Mouse (Mus musculus): Measurements from ENCODE around the gene Snrpg. TPM values are rescaled to one million over a fixed set of nuclear protein-coding genes. Genes with fewer than 3 reads are reported as not detected.

Snrpg gene
- polyA plus RNA-seq, 1 experiment from 2014 or later = 510 TPM

DNA sequence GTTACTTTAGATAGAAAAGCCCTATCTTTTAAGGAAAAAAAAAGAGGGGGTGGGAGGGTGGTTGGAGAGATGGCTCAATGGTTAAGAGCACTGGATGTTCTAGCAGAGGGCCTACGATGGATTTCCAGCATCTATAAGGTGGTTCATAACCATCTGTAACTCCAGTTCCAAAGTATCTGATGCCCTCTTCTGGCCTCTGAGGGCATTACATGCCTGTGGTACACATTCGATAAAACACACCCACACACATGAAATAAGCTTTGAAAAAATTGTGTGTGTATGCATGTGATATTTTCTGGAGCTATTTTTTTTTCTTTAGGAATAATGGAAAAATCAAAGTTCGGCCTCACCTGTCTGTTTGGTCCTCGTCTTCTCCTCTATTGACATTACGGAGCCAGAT lies 20.2 kb downstream of the Snrpg start:
- Histone ChIP-seq H3K27ac (no peak overlapping the region), H3K36me3 (peaks cover 74% of the 10 kb centered on the region), H3K4me3 (no peak overlapping the region), H3K27me3 (replicated peaks) (no peaks in the 10 kb centered on the region), H3K4me1 (peaks cover 28% of the 10 kb centered on the region), H3K9me3 (replicated peaks) (no peaks in the 10 kb centered on the region), H3K9ac (no peak overlapping the region), H3K4me2 (no peak overlapping the region)
- no peak for ATAC-seq
- 88% methylated on average over 5 of the region's 5 CpGs for WGBS (ENCODE audit: insufficient replicate concordance)

- peaks cover 59% of the 10 kb centered on the region for H3K36me3 ChIP-seq
- no peak for ATAC-seq
- peaks cover 5% of the 10 kb centered on the region; the same call in 1 of the 2 replicates for H3K27me3 ChIP-seq (replicated peaks)
- H3K9me3 ChIP-seq (replicated peaks) = no peaks in the 10 kb centered on the region
- H3K4me2 ChIP-seq = no peak overlapping the region
- H3K4me3 ChIP-seq = no peak overlapping the region
- no peak overlapping the region for H3K9ac ChIP-seq
- H3K27ac ChIP-seq = no peak overlapping the region
- 77% methylated on average over 1 of the region's 1 CpGs for WGBS (ENCODE audit: insufficient replicate concordance)
- H3K4me1 ChIP-seq = peaks cover 42% of the 10 kb centered on the region
Measured at GRCm38 (mm10) chr6:86393187-86393586, 22.1 kb downstream of the Snrpg start.

- H3K9ac ChIP-seq = no peak overlapping the region
- H3K9me3 ChIP-seq (replicated peaks) = no peaks in the 10 kb centered on the region
- H3K4me2 ChIP-seq = no peak overlapping the region
- no peak for ATAC-seq
- H3K36me3 ChIP-seq = peaks cover 49% of the 10 kb centered on the region
- peaks cover 5% of the 10 kb centered on the region; the same call in 1 of the 2 replicates for H3K27me3 ChIP-seq (replicated peaks)
- 82% methylated on average over 17 of the region's 17 CpGs for WGBS (ENCODE audit: insufficient replicate concordance)
- no peak overlapping the region for H3K4me3 ChIP-seq
- H3K27ac ChIP-seq = no peak overlapping the region
- peaks cover 42% of the 10 kb centered on the region for H3K4me1 ChIP-seq
Measured at GRCm38 (mm10) chr6:86394078-86394720, 23.1 kb downstream of the Snrpg start.

DNA sequence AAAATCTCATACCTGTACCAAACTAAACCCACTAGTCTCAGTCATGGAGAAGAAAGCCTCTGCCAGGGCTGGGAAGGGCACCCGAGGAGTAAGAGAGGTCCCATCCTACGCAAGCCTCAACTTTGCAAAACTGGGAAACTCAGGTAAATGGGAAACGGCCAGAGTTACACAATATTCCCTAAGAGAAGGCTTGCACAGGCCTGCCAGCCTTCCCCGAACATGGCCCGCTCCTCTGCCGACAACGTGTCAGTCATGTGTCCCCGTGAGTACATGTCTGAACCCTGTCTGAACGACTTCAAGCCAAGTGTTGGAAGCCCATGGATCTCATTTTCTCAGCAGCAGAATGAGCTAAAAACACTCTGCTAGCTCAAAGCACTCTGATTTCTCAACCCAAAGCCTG lies 23.9 kb downstream of the Snrpg start:
- Histone ChIP-seq H3K4me1 (peaks cover 42% of the 10 kb centered on the region), H3K36me3 (peaks cover 41% of the 10 kb centered on the region), H3K9me3 (replicated peaks) (no peaks in the 10 kb centered on the region), H3K4me3 (no peak overlapping the region), H3K27ac (no peak overlapping the region), H3K27me3 (replicated peaks) (peaks cover 5% of the 10 kb centered on the region; the same call in 1 of the 2 replicates), H3K9ac (no peak overlapping the region), H3K4me2 (peak overlapping the region; percentile 88)
- WGBS (ENCODE audit: insufficient replicate concordance) = 82% methylated on average over 9 of the region's 9 CpGs
- no peak for ATAC-seq

DNA sequence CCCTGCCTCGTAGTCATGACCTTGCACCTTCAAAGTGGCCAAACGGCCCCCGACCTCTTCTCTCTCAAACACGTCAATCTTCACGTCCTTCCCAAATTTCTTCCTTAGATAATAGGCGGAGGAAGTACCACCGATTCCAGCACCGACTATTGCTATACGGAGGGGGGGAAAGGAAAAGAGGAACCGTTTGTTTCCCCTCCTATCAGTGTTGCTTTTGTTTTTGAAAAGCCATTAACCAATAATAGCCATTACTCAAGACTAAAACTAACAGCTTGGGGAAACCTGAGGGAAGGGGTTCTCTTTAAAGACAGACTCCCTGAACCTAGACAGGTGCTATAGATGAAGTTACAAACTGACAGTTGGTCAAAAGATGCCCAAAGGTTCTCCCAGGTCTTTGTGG lies 24.9 kb downstream of the Snrpg start:
- Histone ChIP-seq H3K4me3 (peak overlapping the region; percentile 84), H3K27me3 (replicated peaks) (peaks cover 5% of the 10 kb centered on the region; the same call in 1 of the 2 replicates), H3K9me3 (replicated peaks) (no peaks in the 10 kb centered on the region), H3K9ac (peak overlapping the region; percentile 81), H3K4me2 (peak overlapping the region; percentile 88), H3K36me3 (peaks cover 31% of the 10 kb centered on the region), H3K4me1 (peaks cover 52% of the 10 kb centered on the region), H3K27ac (peak overlapping the region; percentile 82; the same call in 1 of the 2 replicates)
- 8% methylated on average over 10 of the region's 10 CpGs for WGBS (ENCODE audit: insufficient replicate concordance)
- no peak for ATAC-seq

DNA sequence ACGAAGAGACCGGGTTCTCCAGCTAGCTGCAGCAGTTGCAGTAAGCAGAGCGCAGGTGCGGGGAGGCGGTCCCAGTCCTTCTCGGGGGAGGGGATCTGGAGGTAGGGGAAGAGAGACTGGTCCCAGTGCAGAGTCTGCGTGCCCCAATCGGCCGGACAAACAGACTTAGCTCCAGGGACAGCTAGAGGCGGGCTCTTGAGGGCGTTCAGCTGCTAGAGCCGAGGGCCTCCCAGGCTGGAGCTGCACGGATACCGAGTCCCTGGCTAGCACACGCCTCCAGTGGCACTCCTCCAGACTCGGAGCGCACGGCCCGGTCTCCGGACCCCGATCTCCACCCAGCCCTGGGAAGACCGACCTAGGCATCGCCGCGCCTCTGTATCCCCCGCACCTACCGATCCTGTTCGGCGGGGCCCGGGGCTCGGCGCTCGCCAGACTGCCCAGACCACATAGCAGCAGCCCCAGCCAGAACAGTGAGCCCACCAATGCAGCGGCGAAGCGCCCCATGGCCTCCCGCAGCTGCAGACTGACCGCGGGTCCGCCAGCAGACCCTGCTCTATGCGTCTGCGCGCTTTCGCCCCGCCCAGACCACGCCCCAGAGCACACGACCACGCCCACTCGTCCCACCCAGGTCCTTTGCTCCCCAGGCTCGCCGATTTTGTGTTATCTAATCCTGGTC lies 25.6 kb downstream of the Snrpg start, which contains the start of gene Pcyox1:
Gene Pcyox1 (minus strand): TSS at position 574 of the 676 bp plus-strand sequence.
- WGBS (ENCODE audit: insufficient replicate concordance) = under 1% methylated on average over 51 of the region's 51 CpGs
- H3K9ac ChIP-seq = peak within 1 kb of the TSS; percentile 81
- H3K27me3 ChIP-seq (replicated peaks) = peaks cover 5% of the 10 kb centered on the region; the same call in 1 of the 2 replicates
- H3K4me3 ChIP-seq = peak within 1 kb of the TSS; percentile 84
- peak; percentile 89 for ATAC-seq
- H3K36me3 ChIP-seq = peaks cover 24% of the 10 kb centered on the region
- peaks cover 56% of the 10 kb centered on the region for H3K4me1 ChIP-seq
- peak within 1 kb of the TSS; percentile 82 for H3K27ac ChIP-seq
- H3K9me3 ChIP-seq (replicated peaks) = no peaks in the 10 kb centered on the region
- peak within 1 kb of the TSS; percentile 88 for H3K4me2 ChIP-seq

GRCm38 (mm10) chr6:86397257-86397980 lies 26.3 kb downstream of the Snrpg start:
- Histone ChIP-seq H3K9ac (peak overlapping the region; percentile 81), H3K4me3 (peak overlapping the region; percentile 84), H3K4me1 (peaks cover 57% of the 10 kb centered on the region), H3K27ac (peak overlapping the region; percentile 82), H3K36me3 (peaks cover 17% of the 10 kb centered on the region), H3K9me3 (replicated peaks) (no peaks in the 10 kb centered on the region), H3K27me3 (replicated peaks) (peaks cover 5% of the 10 kb centered on the region; the same call in 1 of the 2 replicates), H3K4me2 (peak overlapping the region; percentile 88)
- ATAC-seq = no peak
- 5% methylated on average over 14 of the region's 14 CpGs for WGBS (ENCODE audit: insufficient replicate concordance)

DNA sequence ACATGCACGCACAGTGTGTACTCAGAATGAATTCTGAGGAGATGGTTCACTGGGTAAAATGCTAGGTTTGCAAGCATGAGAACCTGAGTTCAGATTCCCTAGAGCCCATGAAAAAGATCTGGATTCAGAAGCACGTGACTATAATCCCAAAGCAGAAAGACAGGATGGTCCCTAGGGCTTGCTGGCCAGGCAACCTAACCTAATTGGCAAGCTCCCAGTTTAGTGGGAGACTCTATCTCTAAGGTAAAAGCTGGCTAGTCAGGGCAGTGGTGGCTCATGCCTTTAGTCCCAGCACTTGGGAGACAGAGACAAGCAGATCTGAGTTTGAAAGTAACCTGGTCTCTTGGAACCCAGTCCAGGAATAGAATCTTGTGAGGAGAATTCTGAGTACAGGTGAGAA lies 27.9 kb downstream of the Snrpg start:
- peaks cover 5% of the 10 kb centered on the region; the same call in 1 of the 2 replicates for H3K27me3 ChIP-seq (replicated peaks)
- peaks cover 6% of the 10 kb centered on the region for H3K36me3 ChIP-seq
- no peak overlapping the region for H3K27ac ChIP-seq
- H3K9ac ChIP-seq = no peak overlapping the region
- no peak overlapping the region for H3K4me3 ChIP-seq
- no peaks in the 10 kb centered on the region for H3K9me3 ChIP-seq (replicated peaks)
- ATAC-seq = no peak
- no peak overlapping the region for H3K4me2 ChIP-seq
- 76% methylated on average over 2 of the region's 2 CpGs for WGBS (ENCODE audit: insufficient replicate concordance)
- H3K4me1 ChIP-seq = peaks cover 60% of the 10 kb centered on the region

DNA sequence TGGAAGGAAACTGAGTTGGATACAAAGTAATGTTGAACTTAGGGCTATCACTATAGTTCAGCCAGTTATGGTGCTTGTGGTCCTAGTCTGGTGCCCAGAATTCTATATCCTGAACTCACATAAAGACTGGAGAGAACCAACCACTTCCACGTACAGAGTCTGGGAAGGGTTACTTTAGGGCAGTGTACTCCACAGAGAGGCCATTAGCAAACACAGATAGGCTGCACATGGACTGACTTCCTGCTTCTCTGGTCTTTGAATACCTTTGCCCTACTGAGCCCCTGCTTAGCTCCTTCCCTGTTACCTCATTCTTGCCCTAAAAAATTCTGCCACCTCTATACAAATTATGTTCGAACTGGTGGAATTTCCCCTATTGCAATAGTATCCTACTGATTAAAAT lies 28.9 kb downstream of the Snrpg start:
- H3K9me3 ChIP-seq (replicated peaks) = no peaks in the 10 kb centered on the region
- peaks cover 5% of the 10 kb centered on the region; the same call in 1 of the 2 replicates for H3K27me3 ChIP-seq (replicated peaks)
- no peak overlapping the region for H3K4me3 ChIP-seq
- H3K4me2 ChIP-seq = no peak overlapping the region
- no peak for ATAC-seq
- H3K27ac ChIP-seq = no peak overlapping the region
- H3K9ac ChIP-seq = no peak overlapping the region
- peaks cover 52% of the 10 kb centered on the region for H3K4me1 ChIP-seq
- no peaks in the 10 kb centered on the region for H3K36me3 ChIP-seq
- 55% methylated on average over 2 of the region's 2 CpGs for WGBS (ENCODE audit: insufficient replicate concordance)

DNA sequence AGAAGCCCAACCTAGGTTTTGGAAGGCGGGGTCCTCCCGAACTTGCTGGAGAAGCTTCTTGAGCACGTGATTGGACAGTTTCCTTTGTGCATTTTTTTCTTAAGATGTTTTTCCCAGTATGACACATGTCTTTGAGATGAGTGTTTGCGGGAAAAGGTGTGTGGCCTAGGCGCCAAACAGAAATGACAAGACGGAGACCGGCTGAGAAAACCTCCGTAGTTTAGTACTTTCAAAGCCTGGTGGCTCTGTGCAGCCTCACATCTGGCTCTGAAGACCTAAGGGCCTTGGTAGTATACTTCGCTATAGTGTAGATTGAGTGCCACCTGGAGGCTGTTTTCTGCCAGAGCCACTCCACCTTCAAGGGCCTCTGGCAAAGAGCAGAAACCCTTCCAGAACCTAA lies 29.9 kb downstream of the Snrpg start:
- H3K27ac ChIP-seq = no peak overlapping the region
- H3K4me2 ChIP-seq = peak overlapping the region; percentile 57
- H3K9me3 ChIP-seq (replicated peaks) = no peaks in the 10 kb centered on the region
- ATAC-seq = 0 out of 2 replicates have a peak, but pooled peaks have one; percentile 33
- H3K36me3 ChIP-seq = no peaks in the 10 kb centered on the region
- H3K27me3 ChIP-seq (replicated peaks) = peaks cover 5% of the 10 kb centered on the region; the same call in 1 of the 2 replicates
- H3K4me3 ChIP-seq = peak overlapping the region; percentile 33
- 6% methylated on average over 9 of the region's 9 CpGs for WGBS (ENCODE audit: insufficient replicate concordance)
- peaks cover 52% of the 10 kb centered on the region for H3K4me1 ChIP-seq
- no peak overlapping the region; the same call in 1 of the 2 replicates for H3K9ac ChIP-seq

DNA sequence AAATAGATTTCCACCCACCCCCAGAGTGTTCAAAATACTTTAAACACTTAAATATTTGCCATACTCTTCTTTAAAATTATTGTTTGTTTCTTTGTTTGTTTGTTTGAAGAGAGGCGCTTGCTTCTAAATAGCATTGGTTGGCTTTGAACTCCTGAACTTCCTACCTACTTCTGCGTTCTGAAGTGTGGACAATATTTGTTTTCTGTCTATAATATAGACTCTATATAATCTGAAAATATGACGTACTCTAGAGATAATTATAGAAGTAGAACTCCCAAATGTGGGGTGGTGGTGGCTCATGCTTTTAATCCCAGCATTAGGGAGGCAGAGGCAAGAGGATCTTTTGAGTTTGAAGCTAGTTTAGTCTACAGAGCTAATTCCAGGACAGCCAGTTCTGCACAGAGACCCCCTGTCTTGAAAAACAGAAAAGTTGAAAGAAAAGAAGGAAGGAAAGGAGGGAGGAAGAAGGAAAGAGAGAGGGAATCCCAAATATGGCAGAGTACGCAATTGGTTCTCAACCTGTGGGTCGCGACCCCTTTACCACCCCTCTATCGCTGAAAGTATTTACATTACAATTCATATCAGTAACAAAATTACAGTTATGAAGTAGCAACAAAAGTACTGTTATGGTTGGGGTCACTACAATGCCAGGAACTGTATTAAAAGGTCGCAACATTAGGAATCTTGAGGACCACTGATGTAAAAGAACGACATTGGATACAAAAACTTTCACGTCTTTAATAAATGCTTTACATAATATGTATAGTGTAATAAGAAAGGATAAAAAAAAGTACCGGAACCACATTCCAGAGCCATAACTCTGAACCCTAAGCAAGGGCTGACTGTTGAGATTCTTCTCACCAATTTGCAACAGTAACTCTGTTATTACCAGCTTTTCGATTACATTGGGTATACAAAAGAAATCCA lies 31.8 kb downstream of the Snrpg start:
- peak overlapping the region; percentile 96 for H3K9ac ChIP-seq

More for the DNA sequence above, 31.8 kb downstream of the Snrpg start:
- Histone ChIP-seq H3K4me3 (peak overlapping the region; percentile 98), H3K36me3 (peaks cover 16% of the 10 kb centered on the region), H3K27me3 (replicated peaks) (peaks cover 3% of the 10 kb centered on the region; the same call in 1 of the 2 replicates), H3K4me2 (peak overlapping the region; percentile 80), H3K4me1 (peaks cover 43% of the 10 kb centered on the region), H3K9me3 (replicated peaks) (no peaks in the 10 kb centered on the region), H3K27ac (no peak overlapping the region)
- WGBS (ENCODE audit: insufficient replicate concordance) = 26% methylated on average over 12 of the region's 12 CpGs
- no peak for ATAC-seq

Measured in liver, embryonic 12.5 days (tissue).